Mouse (Mus musculus): ENCODE results near the gene Ugt2b38. TPM values are rescaled to one million over a fixed set of nuclear protein-coding genes. Genes with fewer than 3 reads are reported as not detected.

The Ugt2b38 gene
- not detected for total RNA-seq (2023)

DNA sequence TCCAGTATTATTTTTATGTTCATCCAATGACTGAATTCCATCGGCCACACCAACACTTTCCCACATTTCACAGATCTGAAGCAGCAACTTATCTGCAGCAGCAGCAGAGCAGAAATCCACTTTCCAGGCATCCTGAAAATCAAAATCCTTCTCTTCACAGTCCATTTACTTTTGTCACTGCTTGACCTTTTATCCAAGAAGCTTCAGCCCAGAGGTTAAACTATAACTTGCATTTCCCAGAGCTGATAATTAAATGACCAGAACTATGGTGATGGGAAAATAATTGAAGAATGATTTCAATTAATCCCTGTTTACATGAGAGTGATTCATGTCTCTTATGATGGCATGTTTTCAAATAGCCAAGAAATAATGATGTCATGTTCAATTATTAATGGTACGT lies at the start of gene Ugt2b38:
Gene Ugt2b38 (minus strand): TSS at position 163 of the 400 bp plus-strand sequence.

Other genes with a start within 250 kb of the Ugt2b38 start
- gene Ugt2b37, start 169.4 kb downstream of the Ugt2b38 start, total RNA-seq (2023): not detected
- gene Ugt2a3, start 87.0 kb downstream of the Ugt2b38 start, total RNA-seq (2023): not detected
- not detected for gene Ugt2a2, start 58.1 kb upstream of the Ugt2b38 start, total RNA-seq (2023)
- not detected for gene Gm43638, start 62.6 kb upstream of the Ugt2b38 start, total RNA-seq (2023)
- gene Ugt2a1, start 66.7 kb upstream of the Ugt2b38 start, total RNA-seq (2023): not detected
- not detected for gene Sult1b1, start 114.0 kb upstream of the Ugt2b38 start, total RNA-seq (2023)
- not detected for gene Sult1d1, start 144.8 kb upstream of the Ugt2b38 start, total RNA-seq (2023)
- gene Sult1e1, start 167.4 kb upstream of the Ugt2b38 start, total RNA-seq (2023): not detected
- gene Csn1s1, start 242.0 kb upstream of the Ugt2b38 start, total RNA-seq (2023): not detected

Data from neutrophil, adult 59 days (primary cell).